Mouse (Mus musculus) midbrain, embryonic 15.5 days (tissue): ENCODE results near the gene Gm21312. TPM values are rescaled to one million over a fixed set of nuclear protein-coding genes. Genes with fewer than 3 reads are reported as not detected.

Experiments used
- polyA plus RNA-seq: library from polyadenylated mRNA; unstranded; fragments of >200 nt; fragmentation: Nextera tagmentation; extraction: Ambion mirVana; gene quantifications from 2 replicates; pipeline ENCODE4 v1.2.1, GENCODE M21; 2015

The Gm21312 gene
- polyA plus RNA-seq, 1 experiment from 2014 or later: not detected

Other genes starting within 250 kb of the Gm21312 start
- gene Gm21293, start 34.0 kb upstream of the Gm21312 start, polyA plus RNA-seq: not detected in 2 replicates
- gene Gm6763, start 25.5 kb upstream of the Gm21312 start, polyA plus RNA-seq: not detected in 2 replicates
- not detected in 2 replicates for gene Gm8764, start 17.0 kb upstream of the Gm21312 start, polyA plus RNA-seq
- not detected in 2 replicates for gene Gm21304, start 8.5 kb upstream of the Gm21312 start, polyA plus RNA-seq
- gene Gm20765, start 8.5 kb downstream of the Gm21312 start, polyA plus RNA-seq: not detected in 2 replicates
- gene Gm4340, start 17.0 kb downstream of the Gm21312 start, polyA plus RNA-seq: not detected in 2 replicates